ENCODE assay signal across 15 mouse cellular contexts in the genomic region with DNA sequence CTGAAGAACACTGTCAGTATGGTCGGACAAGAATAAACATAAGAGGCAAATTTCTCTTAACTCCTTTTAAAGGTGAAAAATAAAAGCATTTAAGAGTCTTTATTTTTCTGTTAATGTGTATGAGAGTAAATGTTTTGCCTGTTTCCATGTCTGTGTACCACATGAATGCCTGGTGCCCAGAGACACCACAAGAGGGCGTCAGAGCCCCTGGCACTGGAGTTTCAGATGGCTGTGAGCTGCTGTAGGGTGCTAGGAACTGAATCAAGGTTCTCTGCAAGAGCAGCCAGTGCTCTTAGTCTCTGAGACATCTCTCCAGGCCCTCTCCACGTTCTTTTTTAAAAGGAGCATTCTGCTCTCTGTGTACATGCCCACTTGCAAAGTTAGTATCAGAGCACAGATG.
DNase-seq lines count a peak whose midpoint lies in the region; ATAC-seq and TF ChIP-seq lines count a peak whose summit lies in the region.
"Had no signal": no experiment of that assay in that cellular context is flagged by ENCODE, and none has a peak within 500 bp of the region (broad histone marks: within the 10 kb centered on the region; RNA-seq: fewer than 3 reads in every experiment).

No protein-coding gene starts in this region.

- H3K27ac ChIP-seq in heart, adult 2 months, result no peak overlapping the region
- H3K27ac ChIP-seq in liver, postnatal 0 days (ENCODE audit: low read depth), result no peak overlapping the region
- no peak overlapping the region for H3K27ac ChIP-seq in liver, embryonic 11.5 days (ENCODE audit: low read depth, low read length)
- H3K27ac ChIP-seq in ES-Bruce4 (ENCODE audit: insufficient read depth, low read length), result no peak overlapping the region
- H3K27ac ChIP-seq in small intestine, adult 2 months (ENCODE audit: insufficient read depth, low read depth, low read length), result no peak overlapping the region
- H3K27ac ChIP-seq: macrophage; midbrain, embryonic 13.5 days had no signal

- 86% methylated on average over 3 of the region's 3 CpGs for WGBS in heart, adult 2 months
- 82% methylated on average over 3 of the region's 3 CpGs for WGBS in liver, postnatal 0 days (ENCODE audit: insufficient replicate concordance)
- 83% methylated on average over 3 of the region's 3 CpGs for WGBS in liver, embryonic 11.5 days
- WGBS in small intestine, adult 2 months, result 95% methylated on average over 3 of the region's 3 CpGs

- H3K4me2 ChIP-seq in liver, postnatal 0 days (ENCODE audit: low read depth, low read length), result no peak overlapping the region
- H3K4me2 ChIP-seq in liver, embryonic 11.5 days, result no peak overlapping the region
- H3K4me2 ChIP-seq: midbrain, embryonic 13.5 days had no signal

- no peak for ATAC-seq in liver, postnatal 0 days
- no peak for ATAC-seq in liver, embryonic 11.5 days (replicated peaks; ENCODE audit: low FRiP score)
- ATAC-seq in erythroblast, adult 5-6 weeks (replicated peaks; ENCODE audit: low FRiP score, poor library complexity, severe bottlenecking), result no peak
- ATAC-seq: midbrain, embryonic 13.5 days had no signal

- DNase-seq in heart, adult 2 months, result no peak
- no peak for DNase-seq in heart, adult 9 months (ENCODE audit: low spot score in 2 of 2)
- DNase-seq in liver, postnatal 0 days, result no peak
- no peak for DNase-seq in liver, embryonic 11.5 days (ENCODE audit: low spot score)
- DNase-seq in thymus, postnatal 14 days, result no peak
- DNase-seq: adrenal gland, postnatal 10 days; cerebellum, postnatal 14 days; heart, postnatal 36 days; kidney, postnatal 36 days; thymus, postnatal 4 days had no signal

- H3K4me1 ChIP-seq in heart, adult 2 months (ENCODE audit: control insufficient read depth, insufficient read depth, low read length), result peaks cover 7% of the 10 kb centered on the region
- H3K4me1 ChIP-seq in liver, postnatal 0 days (ENCODE audit: insufficient read depth), result peaks cover 12% of the 10 kb centered on the region
- H3K4me1 ChIP-seq in liver, embryonic 11.5 days (replicated peaks; ENCODE audit: control insufficient read depth, insufficient read depth, low read length), result peaks cover 11% of the 10 kb centered on the region
- H3K4me1 ChIP-seq in ES-Bruce4 (ENCODE audit: control insufficient read depth, insufficient read depth, low read length), result no peaks in the 10 kb centered on the region
- 0 out of 2 replicates have a peak, but pooled peaks cover 3% of the 10 kb centered on the region for H3K4me1 ChIP-seq in small intestine, adult 2 months (ENCODE audit: control insufficient read depth, insufficient read depth, insufficient read length, low read length)
- H3K4me1 ChIP-seq: midbrain, embryonic 13.5 days had no signal

- H3K36me3 ChIP-seq in heart, adult 2 months (ENCODE audit: control insufficient read depth, insufficient read depth, low read length), result peaks cover 4% of the 10 kb centered on the region; the same call in 1 of the 2 replicates
- peaks cover 46% of the 10 kb centered on the region for H3K36me3 ChIP-seq in liver, postnatal 0 days (replicated peaks; ENCODE audit: insufficient read depth, low read length)
- peaks cover 25% of the 10 kb centered on the region for H3K36me3 ChIP-seq in liver, embryonic 11.5 days (ENCODE audit: control insufficient read depth, insufficient read depth, low read length)
- peaks cover 15% of the 10 kb centered on the region for H3K36me3 ChIP-seq in ES-Bruce4 (ENCODE audit: control insufficient read depth, insufficient read depth, low read length, poor library complexity, severe bottlenecking)
- H3K36me3 ChIP-seq in small intestine, adult 2 months (ENCODE audit: control insufficient read depth, insufficient read depth, low read length), result peaks cover 14% of the 10 kb centered on the region

- no peaks in the 10 kb centered on the region for H3K79me2 ChIP-seq in heart, adult 2 months (replicated peaks; ENCODE audit: control insufficient read depth, insufficient read depth, low read length)

- TF ChIP-seq POLR2A in heart, adult 2 months (IDR thresholded peaks at IDR 0.05; ENCODE audit: insufficient read depth, low read depth, low read length), result no peak
- no peak for TF ChIP-seq POLR2A in ES-Bruce4 (IDR thresholded peaks at IDR 0.05; ENCODE audit: insufficient read depth, low read length)
- no peak for TF ChIP-seq POLR2A in small intestine, adult 2 months (IDR thresholded peaks at IDR 0.05; ENCODE audit: low read depth, low read length)

- H3K9me3 ChIP-seq in liver, postnatal 0 days (ENCODE audit: low read length), result 0 out of 2 replicates have a peak, but pooled peaks cover 4% of the 10 kb centered on the region
- peaks cover 5% of the 10 kb centered on the region; the same call in 1 of the 2 replicates for H3K9me3 ChIP-seq in liver, embryonic 11.5 days (ENCODE audit: control insufficient read depth, low read length)
- H3K9me3 ChIP-seq in ES-Bruce4 (replicated peaks; ENCODE audit: control insufficient read depth, insufficient read depth, low read length, poor library complexity, severe bottlenecking), result 0 out of 2 replicates have a peak, but pooled peaks cover 4% of the 10 kb centered on the region

- TF ChIP-seq CTCF in heart, adult 2 months (IDR thresholded peaks at IDR 0.05), result peak; percentile 52
- TF ChIP-seq CTCF in liver, postnatal 0 days (IDR thresholded peaks at IDR 0.05; ENCODE audit: low read depth), result peak; percentile 52
- peak; percentile 67 for TF ChIP-seq CTCF in ES-Bruce4 (IDR thresholded peaks at IDR 0.05; ENCODE audit: low read depth, low read length)
- TF ChIP-seq CTCF in small intestine, adult 2 months (IDR thresholded peaks at IDR 0.05; ENCODE audit: extremely low read depth, insufficient read length, insufficient replicate concordance, low read depth, low read length), result peak; percentile 28; the same call in 1 of the 2 replicates

- H3K4me3 ChIP-seq in heart, adult 2 months, result no peak overlapping the region
- no peak overlapping the region for H3K4me3 ChIP-seq in liver, postnatal 0 days (ENCODE audit: low read depth, low read length)
- no peak overlapping the region for H3K4me3 ChIP-seq in liver, embryonic 11.5 days (ENCODE audit: low read depth, low read length)
- H3K4me3 ChIP-seq in ES-Bruce4 (ENCODE audit: low read depth, low read length), result no peak overlapping the region
- H3K4me3 ChIP-seq in small intestine, adult 2 months (ENCODE audit: low read depth, low read length), result no peak overlapping the region
- H3K4me3 ChIP-seq: midbrain, embryonic 13.5 days had no signal

- H3K9ac ChIP-seq in heart, adult 2 months (ENCODE audit: low read depth, low read length), result no peak overlapping the region
- no peak overlapping the region for H3K9ac ChIP-seq in liver, postnatal 0 days (replicated peaks)
- H3K9ac ChIP-seq in liver, embryonic 11.5 days (ENCODE audit: low read depth, low read length), result no peak overlapping the region
- H3K9ac ChIP-seq in ES-Bruce4 (ENCODE audit: low read depth, poor library complexity, severe bottlenecking), result no peak overlapping the region
- H3K9ac ChIP-seq: midbrain, embryonic 13.5 days had no signal

- no peaks in the 10 kb centered on the region for H3K27me3 ChIP-seq in heart, adult 2 months (ENCODE audit: control insufficient read depth, insufficient read depth, low read length)
- H3K27me3 ChIP-seq in liver, postnatal 0 days (ENCODE audit: insufficient read depth, low read length), result no peaks in the 10 kb centered on the region
- H3K27me3 ChIP-seq in liver, embryonic 11.5 days (replicated peaks; ENCODE audit: control insufficient read depth, insufficient read depth, low read length), result no peaks in the 10 kb centered on the region
- H3K27me3 ChIP-seq in ES-Bruce4 (ENCODE audit: control insufficient read depth, insufficient read depth, low read length, poor library complexity, severe bottlenecking), result no peaks in the 10 kb centered on the region
- no peaks in the 10 kb centered on the region for H3K27me3 ChIP-seq in small intestine, adult 2 months (ENCODE audit: control insufficient read depth, insufficient read depth, low read length)
- H3K27me3 ChIP-seq: midbrain, embryonic 13.5 days had no signal

- intact Hi-C loops in heart, adult 2 months (cut with DNase I), result no loop called here

- TF ChIP-seq EP300 in heart, adult 2 months (IDR thresholded peaks at IDR 0.05; ENCODE audit: insufficient read depth, low read depth, low read length), result no peak
- no peak for TF ChIP-seq EP300 in liver, postnatal 0 days (IDR thresholded peaks at IDR 0.05; ENCODE audit: low read depth)
- no peak for TF ChIP-seq EP300 in ES-Bruce4 (IDR thresholded peaks at IDR 0.05; ENCODE audit: insufficient read depth, low read depth, low read length)
